Mouse (Mus musculus) large intestine, adult 2 months (tissue): Measurements from ENCODE around the gene Pdik1l. TPM values are rescaled to one million over a fixed set of nuclear protein-coding genes. Genes with fewer than 3 reads are reported as not detected.

ENCODE experiments used
- DNase-seq: peaks from one replicate; pipeline ENCODE4 v3.0.0-alpha.2; 2012; ENCODE audit warnings: low read depth, low spot score
- WGBS: fragments of 180-500 bp; shearing (Covaris S2); methylation state at CpG from one replicate; pipeline ENCODE4 v1.1.7; 2018; 5-methylcytosine and 5-hydroxymethylcytosine counted together
- polyA plus RNA-seq: library from polyadenylated mRNA; depleted of rRNA; stranded (reverse); fragments of >200 nt; gene quantifications from 2 replicates; pipeline ENCODE4 v1.2.3, GENCODE M21; 2012; rRNA removed

Pdik1l gene
- polyA plus RNA-seq = 4.7 and 7.2 TPM in 2 replicates

DNA sequence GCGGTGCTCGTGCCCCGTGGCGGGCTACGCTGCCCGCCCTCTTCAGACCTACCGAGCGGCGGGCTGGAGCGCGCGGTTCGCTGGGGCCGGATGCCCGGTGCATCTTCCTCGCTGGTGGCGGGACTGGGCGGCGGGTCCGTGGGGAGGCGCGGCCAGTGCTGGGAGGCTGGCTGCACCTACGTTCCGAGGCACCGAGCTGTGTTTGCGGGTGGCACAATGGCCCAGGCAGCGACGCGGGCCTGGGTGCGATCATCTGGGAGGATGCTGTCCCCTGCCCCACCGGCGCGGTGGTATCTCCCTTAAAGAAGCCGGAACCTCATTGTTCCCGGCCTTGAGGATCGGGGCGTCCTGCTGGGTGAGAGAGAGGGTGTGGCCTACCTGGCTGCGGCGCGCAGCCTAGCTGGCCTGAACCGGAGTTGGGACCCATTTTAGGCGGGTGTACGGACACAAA is at the start of gene Pdik1l:
Gene Pdik1l, minus strand, starts transcription at position 321 of the 451 bp plus-strand sequence.
- no peak for DNase-seq
- under 1% methylated on average over 43 of the region's 43 CpGs for WGBS

DNA sequence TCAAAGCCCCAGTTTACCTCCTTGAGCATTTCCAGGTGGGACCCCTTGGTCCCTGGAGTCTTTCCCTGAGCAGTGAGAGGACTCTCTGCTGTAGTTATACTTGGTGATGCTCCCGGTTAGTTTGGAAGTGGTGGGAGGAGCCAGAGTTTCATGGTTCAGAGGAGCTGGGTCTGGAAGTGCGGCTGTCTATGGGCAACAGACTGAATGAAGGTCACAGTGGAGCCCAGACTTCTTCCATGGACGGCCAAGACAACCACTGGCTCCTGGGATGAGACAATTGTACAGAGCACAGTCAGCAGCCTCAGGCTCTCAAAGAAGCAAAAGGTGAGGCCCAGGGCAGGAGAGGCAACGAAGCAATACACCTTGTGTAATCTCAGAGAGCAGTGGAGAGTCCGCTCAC is 42.6 kb upstream of the Pdik1l start:
- no peak for DNase-seq
- 72% methylated on average over 5 of the region's 5 CpGs for WGBS

GRCm38 (mm10) chr4:134328832-134329231 is 41.1 kb upstream of the Pdik1l start:
- DNase-seq = no peak
- WGBS = 84% methylated on average over 8 of the region's 8 CpGs

GRCm38 (mm10) chr4:134328151-134328550 is 40.5 kb upstream of the Pdik1l start:
- WGBS = 55% methylated on average over 8 of the region's 8 CpGs
- DNase-seq = no peak

- WGBS = 40% methylated on average over 5 of the region's 5 CpGs
- DNase-seq = no peak
Measured at GRCm38 (mm10) chr4:134326859-134327530, 39.3 kb upstream of the Pdik1l start.

DNA sequence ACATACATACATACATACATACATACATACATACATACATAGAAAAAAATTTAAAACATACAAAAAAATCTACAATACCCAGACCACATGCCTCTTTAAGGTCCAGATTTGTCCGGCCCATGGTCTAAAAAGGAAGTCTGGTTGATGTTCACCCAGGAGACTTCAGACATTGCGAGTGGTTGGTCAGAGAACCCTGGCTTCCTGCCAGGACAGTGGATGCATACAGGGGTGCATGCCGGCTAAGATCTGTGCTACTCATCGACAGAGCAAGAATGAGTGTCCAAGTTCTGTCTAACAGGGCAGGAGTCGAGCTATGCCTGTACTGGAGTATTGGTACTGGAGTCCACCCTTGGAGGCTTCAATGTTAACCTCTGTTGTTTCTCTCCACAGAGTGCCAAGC is 37.0 kb upstream of the Pdik1l start:
- 32% methylated on average over 5 of the region's 5 CpGs for WGBS
- no peak for DNase-seq

- DNase-seq = no peak
- WGBS = 53% methylated on average over 3 of the region's 3 CpGs
Measured at GRCm38 (mm10) chr4:134321524-134321923, 33.8 kb upstream of the Pdik1l start.

- WGBS = 70% methylated on average over 5 of the region's 5 CpGs
Measured at GRCm38 (mm10) chr4:134319674-134320073, 32.0 kb upstream of the Pdik1l start.

DNA sequence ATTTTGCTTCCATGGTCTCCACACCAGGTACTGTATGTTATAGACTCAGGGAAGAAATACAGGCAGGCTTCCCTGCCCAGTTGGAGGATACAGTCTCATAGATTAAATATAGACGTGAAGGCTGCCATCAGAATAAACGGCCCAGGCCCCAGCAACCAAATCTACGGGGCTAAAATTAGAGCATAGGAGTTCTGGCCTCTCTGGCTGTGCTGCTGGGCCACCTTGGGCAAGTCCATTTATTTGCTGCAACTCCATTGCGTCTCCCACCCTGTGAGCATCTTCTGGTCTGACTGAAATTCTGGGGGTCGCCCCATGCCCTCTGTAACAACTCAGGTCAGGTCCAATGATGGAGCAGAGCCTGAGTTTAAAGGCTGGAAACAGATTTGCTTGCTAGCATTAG is 31.4 kb upstream of the Pdik1l start:
- no peak for DNase-seq
- WGBS = 88% methylated on average over 5 of the region's 5 CpGs

More at GRCm38 (mm10) chr4:134319674-134320073, 32.0 kb upstream of the Pdik1l start:
- DNase-seq = no peak

DNA sequence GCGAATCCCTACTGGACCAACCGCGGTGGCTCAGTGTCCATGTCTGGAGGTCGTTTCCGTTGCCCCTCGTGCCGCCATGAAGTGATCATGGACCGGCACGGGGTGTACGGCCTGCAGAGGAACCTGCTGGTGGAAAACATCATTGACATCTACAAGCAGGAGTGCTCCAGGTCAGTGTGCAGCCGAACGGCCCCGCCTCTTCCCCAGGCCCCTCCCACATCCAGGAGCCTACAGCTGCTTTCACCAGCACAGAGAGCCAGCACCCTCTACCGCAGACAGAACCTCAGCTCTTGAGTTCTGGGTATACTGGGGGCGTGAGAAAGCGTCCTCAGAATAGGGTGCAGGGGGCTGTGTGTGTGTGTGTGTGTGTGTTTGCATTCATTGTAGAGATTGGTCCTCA is 28.7 kb upstream of the Pdik1l start:
- WGBS = 38% methylated on average over 16 of the region's 16 CpGs
- no peak for DNase-seq

- 81% methylated on average over 9 of the region's 9 CpGs for WGBS
- no peak for DNase-seq
Measured at GRCm38 (mm10) chr4:134315470-134315869, 27.8 kb upstream of the Pdik1l start.

DNA sequence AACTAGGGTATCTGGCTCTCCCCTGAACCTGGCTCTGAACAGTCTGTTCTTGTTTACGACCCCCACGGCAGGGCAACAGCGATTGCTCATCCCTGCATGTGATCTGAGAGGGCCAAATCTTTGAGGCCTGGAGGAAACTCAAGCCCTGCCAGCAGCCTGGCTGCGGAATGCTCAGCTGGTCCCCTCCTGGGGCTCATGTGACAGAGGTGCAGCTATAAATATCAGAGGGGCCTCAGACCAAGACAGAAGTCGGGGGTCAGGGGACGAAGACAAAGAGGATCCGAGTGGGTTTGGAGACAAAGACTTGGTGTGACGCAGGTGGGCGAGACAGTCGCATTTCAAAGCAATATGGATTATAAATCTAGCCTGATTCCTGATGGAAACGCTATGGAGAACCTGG is 27.2 kb upstream of the Pdik1l start, which contains the start of gene Trim63:
Gene Trim63, plus strand, starts transcription at position 245 of the 400 bp plus-strand sequence.
- no peak for DNase-seq
- WGBS = 51% methylated on average over 11 of the region's 11 CpGs

GRCm38 (mm10) chr4:134314081-134314655 is 26.5 kb upstream of the Pdik1l start:
- no peak for DNase-seq
- WGBS = 83% methylated on average over 4 of the region's 4 CpGs

- no peak for DNase-seq
- WGBS = 94% methylated on average over 6 of the region's 6 CpGs
Measured at GRCm38 (mm10) chr4:134312901-134313300, 25.2 kb upstream of the Pdik1l start.

- DNase-seq = no peak
- 91% methylated on average over 5 of the region's 5 CpGs for WGBS
Measured at GRCm38 (mm10) chr4:134312341-134312740, 24.6 kb upstream of the Pdik1l start.

- DNase-seq = no peak
- 71% methylated on average over 9 of the region's 9 CpGs for WGBS
Measured at GRCm38 (mm10) chr4:134311784-134312183, 24.1 kb upstream of the Pdik1l start.

GRCm38 (mm10) chr4:134310656-134311055 is 23.0 kb upstream of the Pdik1l start:
- WGBS = 87% methylated on average over 9 of the region's 9 CpGs
- no peak for DNase-seq

DNA sequence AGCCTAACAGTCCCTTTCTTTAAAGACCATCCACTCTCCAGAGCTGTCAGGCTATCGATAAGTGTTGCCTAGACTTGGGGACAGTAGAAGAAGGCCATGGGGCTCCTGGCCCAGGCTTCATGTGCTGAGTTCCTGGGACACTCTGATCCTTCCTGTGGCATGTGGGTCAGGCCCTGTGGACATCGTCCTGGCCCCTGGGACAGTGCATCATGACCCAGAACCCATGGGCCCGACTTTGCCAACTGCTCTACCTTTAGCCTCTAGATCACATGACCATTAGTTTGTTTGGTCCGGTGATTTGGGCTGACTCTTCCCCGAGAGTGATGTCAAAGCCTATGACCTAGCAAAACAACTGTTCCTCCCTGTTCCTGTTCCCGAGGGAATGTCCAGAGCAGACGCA is 22.4 kb upstream of the Pdik1l start:
- DNase-seq = no peak
- WGBS = 86% methylated on average over 7 of the region's 7 CpGs

DNA sequence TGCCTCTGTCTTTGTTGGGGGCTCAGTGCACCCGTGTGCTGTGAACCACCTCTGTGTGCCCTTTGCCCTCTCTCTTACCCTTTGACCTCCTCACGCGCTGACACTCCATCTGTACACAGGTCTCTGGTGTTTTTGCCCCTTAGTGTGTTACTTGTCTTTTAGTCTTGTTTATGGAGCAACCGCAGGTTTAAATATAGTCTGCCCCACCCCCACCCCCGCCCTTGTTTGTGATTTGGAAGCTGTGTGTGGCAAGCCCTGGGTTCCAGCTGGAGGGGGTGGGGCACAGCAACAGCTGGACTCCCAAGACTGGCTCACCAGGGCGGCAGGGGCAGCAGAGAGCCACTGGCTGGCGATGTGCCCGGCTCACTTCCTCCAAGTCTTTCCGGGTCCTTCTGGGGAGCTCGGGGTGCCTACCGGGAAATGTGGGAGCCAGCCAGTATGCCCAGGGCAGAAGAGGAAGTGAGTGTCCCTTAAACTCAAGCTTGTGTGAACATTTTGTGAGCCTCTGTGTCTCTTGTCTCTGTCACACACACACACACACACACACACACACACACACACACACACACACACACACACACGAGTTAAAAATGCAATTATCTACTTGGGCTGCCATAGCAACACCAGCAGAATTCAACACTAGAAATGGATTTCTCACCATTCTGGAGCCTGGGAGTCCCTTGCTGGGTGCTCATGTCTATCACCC is 19.8 kb upstream of the Pdik1l start:
- whole genome bisulfite sequencing = 2% methylated on average over 12 of the region's 12 CpGs
- peak; percentile 60 for DNase-seq

- DNase-seq = no peak
- 12% methylated on average over 2 of the region's 2 CpGs for WGBS
Measured at GRCm38 (mm10) chr4:134306963-134307362, 19.3 kb upstream of the Pdik1l start.

DNA sequence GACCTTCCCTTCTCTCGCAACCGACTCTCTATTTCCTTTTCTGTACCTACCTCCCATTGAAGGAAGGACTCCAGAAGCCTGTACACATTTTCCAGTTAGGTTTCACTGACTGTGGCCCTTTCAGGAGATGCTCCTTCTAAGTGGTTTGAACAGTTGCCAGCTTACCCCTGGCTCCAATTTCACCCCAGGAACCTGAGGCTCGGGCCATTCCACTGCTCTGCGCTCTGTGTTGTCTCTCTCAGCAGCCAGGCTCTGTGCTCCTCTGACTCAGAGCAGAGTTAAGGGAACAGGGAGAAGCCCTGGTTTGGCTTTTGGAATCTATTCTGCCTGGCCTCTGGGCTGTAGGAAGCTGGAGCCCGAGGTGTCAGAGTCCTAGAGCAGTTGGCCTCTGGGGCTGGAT is 14.4 kb upstream of the Pdik1l start:
- WGBS = 87% methylated on average over 5 of the region's 5 CpGs
- DNase-seq = no peak
